ENCODE assay signal across 9 mouse cellular contexts in genomic region chr16:10452445-10452896, GRCm38 (mm10). TPM values are rescaled to one million over a fixed set of nuclear protein-coding genes. Genes with fewer than 3 reads are reported as not detected.
A peak's percentile ranks its signal among the peaks of the same experiment; 100 is the strongest.
DNase-seq lines count a peak whose midpoint lies in the region; ATAC-seq lines count a peak whose summit lies in the region.
"Had no signal": no experiment of that assay in that cellular context is flagged by ENCODE, and none has a peak within 500 bp of the region (broad histone marks: within the 10 kb centered on the region; RNA-seq: fewer than 3 reads in every experiment).

No protein-coding gene starts in this region.

- peaks cover 23% of the 10 kb centered on the region for H3K4me1 ChIP-seq in kidney, embryonic 15.5 days
- no peaks in the 10 kb centered on the region for H3K4me1 ChIP-seq in brown adipose tissue, adult 24 weeks (ENCODE audit: control insufficient read depth, insufficient read depth, insufficient read length, low read length)

- no peak; the same call in 1 of the 2 replicates for ATAC-seq in kidney, embryonic 15.5 days (replicated peaks; ENCODE audit: low FRiP score)
- ATAC-seq in inflammation-experienced regulatory T-cells, adult 6 months, result no peak

- 63% methylated on average over 8 of the region's 8 CpGs for WGBS in kidney, embryonic 15.5 days

- peak; percentile 90 for DNase-seq in kidney, adult 18-20 months
- DNase-seq in gastrocnemius, postnatal 14 days, result peak; percentile 67
- DNase-seq in kidney, adult 9 months, result peak; percentile 92
- DNase-seq in lung, adult 18-20 months, result peak; percentile 95 to 96
- peak; percentile 54 for DNase-seq in right cerebral cortex, adult 18-20 months

- H3K4me2 ChIP-seq in kidney, embryonic 15.5 days, result no peak overlapping the region

- H3K36me3 ChIP-seq in kidney, embryonic 15.5 days, result no peaks in the 10 kb centered on the region
- H3K36me3 ChIP-seq: G1E had no signal

- H3K4me3 ChIP-seq in kidney, embryonic 15.5 days (replicated peaks), result no peak overlapping the region
- H3K4me3 ChIP-seq in brown adipose tissue, adult 24 weeks (ENCODE audit: insufficient read depth, low read depth, low read length), result no peak overlapping the region

- no peak overlapping the region for H3K27ac ChIP-seq in kidney, embryonic 15.5 days
- peak overlapping the region; percentile 71 for H3K27ac ChIP-seq in brown adipose tissue, adult 24 weeks (replicated peaks; ENCODE audit: low read depth, low read length)

- intact Hi-C loops in gastrocnemius, postnatal 14 days (cut with DNase I; ENCODE audit: low total_unique reads), result no loop called here

- H3K27me3 ChIP-seq in kidney, embryonic 15.5 days, result no peaks in the 10 kb centered on the region

- no peak overlapping the region for H3K9ac ChIP-seq in kidney, embryonic 15.5 days

- H3K9me3 ChIP-seq in kidney, embryonic 15.5 days (replicated peaks), result no peaks in the 10 kb centered on the region
- H3K9me3 ChIP-seq: G1E had no signal

RNA-seq across cellular contexts. Expression of gene Tvp23a, which starts 5.3 kb away (rescaled TPM):
- polyA plus RNA-seq in kidney, embryonic 15.5 days (2015; fragmentation: Nextera tagmentation; extraction: Ambion mirVana), result 12.7 and 15.8 TPM in 2 replicates
- 0.87 TPM in 1 of 2 replicates, not detected in the other for polyA plus RNA-seq in brown adipose tissue, adult 24 weeks (2012; ENCODE audit: insufficient read depth, insufficient read length, missing spikeins)
- under 1 TPM; 0.69 to 0.80 TPM for total RNA-seq in gastrocnemius, postnatal 14 days (2021)
- polyA plus RNA-seq in inflammation-experienced regulatory T-cells, adult 6 months (2017; shearing (Covaris generic)), result 1 to 10 TPM in 1 of 3 experiments, under 1 TPM in 2; 0.75 to 1.7 (median 0.92) TPM
- polyA plus RNA-seq: G1E had no signal

RNA-seq across cellular contexts. Expression of gene Ciita, which starts 27.4 kb away (rescaled TPM):
- polyA plus RNA-seq in kidney, embryonic 15.5 days (2015; fragmentation: Nextera tagmentation; extraction: Ambion mirVana), result 0.49 and 1.0 TPM in 2 replicates
- polyA plus RNA-seq in brown adipose tissue, adult 24 weeks (2012; ENCODE audit: insufficient read depth, insufficient read length, missing spikeins), result 0.67 and 1.3 TPM in 2 replicates
- under 1 TPM; 0.14 to 0.22 TPM for total RNA-seq in gastrocnemius, postnatal 14 days (2021)
- 1 to 10 TPM in 2 of 3 experiments, under 1 TPM in 1; 0.86 to 1.8 (median 1.3) TPM for polyA plus RNA-seq in inflammation-experienced regulatory T-cells, adult 6 months (2017; shearing (Covaris generic))
- polyA plus RNA-seq: G1E had no signal

RNA-seq across cellular contexts. Expression of gene Nubp1, which starts 40.7 kb away (rescaled TPM):
- 68.3 and 70.7 TPM in 2 replicates for polyA plus RNA-seq in kidney, embryonic 15.5 days (2015; fragmentation: Nextera tagmentation; extraction: Ambion mirVana)
- 11.2 and 17.6 TPM in 2 replicates for polyA plus RNA-seq in brown adipose tissue, adult 24 weeks (2012; ENCODE audit: insufficient read depth, insufficient read length, missing spikeins)
- 1 to 10 TPM; 6.5 to 6.9 TPM for total RNA-seq in gastrocnemius, postnatal 14 days (2021)
- 10 to 100 TPM; 46.9 to 77.0 (median 47.2) TPM for polyA plus RNA-seq in inflammation-experienced regulatory T-cells, adult 6 months (2017; shearing (Covaris generic))

RNA-seq across cellular contexts. Expression of gene Tekt5, which starts 57.2 kb away (rescaled TPM):
- polyA plus RNA-seq in kidney, embryonic 15.5 days (2015; fragmentation: Nextera tagmentation; extraction: Ambion mirVana), result 0.91 and 1.1 TPM in 2 replicates
- not detected in 2 replicates for polyA plus RNA-seq in brown adipose tissue, adult 24 weeks (2012; ENCODE audit: insufficient read depth, insufficient read length, missing spikeins)
- total RNA-seq in gastrocnemius, postnatal 14 days (2021), result under 1 TPM in 1 of 2 experiments, not detected in 1; 0.18 TPM
- polyA plus RNA-seq in inflammation-experienced regulatory T-cells, adult 6 months (2017; shearing (Covaris generic)), result not detected
